Mouse (Mus musculus) kidney, postnatal 0 days (tissue): ENCODE results near the gene Igsf9. TPM values are rescaled to one million over a fixed set of nuclear protein-coding genes. Genes with fewer than 3 reads are reported as not detected.
A peak's percentile ranks its signal among the peaks of the same experiment; 100 is the strongest.

Experiments used
- ATAC-seq: fragments of 200-750 bp; cut with Nextera tagmentation; replicated peaks from 2 replicates; pipeline ENCODE4 v1.8.0; 2017; ENCODE audit warnings: low read depth, moderate number of reproducible peaks, moderate TSS enrichment, moderate library complexity; ENCODE audit not compliant: low FRiP score
- DNase-seq: peaks from one replicate; pipeline ENCODE4 v3.0.0-alpha.2; 2016; ENCODE audit warnings: low spot score
- H3K27ac ChIP-seq: fragments of 300-500 bp; sonication (generic); 2 replicates; pipeline ENCODE4 v1.5.1; 2014; ENCODE audit warnings: mild to moderate bottlenecking
- H3K27me3 ChIP-seq: fragments of 300-500 bp; sonication (generic); 2 replicates; pipeline ENCODE4 v1.6.1; 2014; ENCODE audit warnings: low read length, mixed read lengths; ENCODE audit not compliant: insufficient read depth
- H3K36me3 ChIP-seq: fragments of 300-500 bp; sonication (generic); 2 replicates; pipeline ENCODE4 v1.6.1; 2014; ENCODE audit warnings: low read length, mixed read lengths; ENCODE audit not compliant: insufficient read depth
- H3K4me1 ChIP-seq: fragments of 300-500 bp; sonication (generic); replicated peaks from 2 replicates; pipeline ENCODE4 v1.6.1; 2014; ENCODE audit warnings: antibody characterized with exemption, low read length, mixed read lengths; ENCODE audit not compliant: insufficient read depth
- H3K4me2 ChIP-seq: fragments of 300-500 bp; sonication (generic); 2 replicates; pipeline ENCODE4 v1.6.1; 2014; ENCODE audit warnings: mild to moderate bottlenecking, low read length, moderate library complexity, mixed read lengths
- H3K4me3 ChIP-seq: fragments of 300-500 bp; sonication (generic); replicated peaks from 2 replicates; pipeline ENCODE4 v1.5.1; 2014; ENCODE audit warnings: low read depth, low read length
- H3K9ac ChIP-seq: fragments of 300-500 bp; sonication (generic); 2 replicates; pipeline ENCODE4 v1.6.1; 2014; ENCODE audit warnings: low read depth, low read length
- H3K9me3 ChIP-seq: fragments of 300-500 bp; sonication (generic); replicated peaks from 2 replicates; pipeline ENCODE4 v1.6.1; 2016; ENCODE audit warnings: low read length, inconsistent platforms, mixed read lengths
- CTCF ChIP-seq: IDR thresholded peaks from 2 replicates; pipeline ENCODE4 v1.5.1; 2016; ENCODE audit warnings: antibody characterized with exemption, low read depth, mild to moderate bottlenecking, moderate library complexity
- WGBS: fragments of 180-500 bp; shearing (Covaris S2); extraction: QIAGEN DNeasy Blood & Tissue Kit; methylation state at CpG from one replicate; pipeline ENCODE4 v1.1.7; 2014; 5-methylcytosine and 5-hydroxymethylcytosine counted together
- polyA plus RNA-seq: library from polyadenylated mRNA; unstranded; fragments of >200 nt; fragmentation: Nextera tagmentation; extraction: Ambion mirVana; gene quantifications from 2 replicates; pipeline ENCODE4 v1.2.1, GENCODE M21; 2015

Igsf9 gene
- polyA plus RNA-seq, 1 experiment from 2014 or later, result 12.5 TPM

DNA sequence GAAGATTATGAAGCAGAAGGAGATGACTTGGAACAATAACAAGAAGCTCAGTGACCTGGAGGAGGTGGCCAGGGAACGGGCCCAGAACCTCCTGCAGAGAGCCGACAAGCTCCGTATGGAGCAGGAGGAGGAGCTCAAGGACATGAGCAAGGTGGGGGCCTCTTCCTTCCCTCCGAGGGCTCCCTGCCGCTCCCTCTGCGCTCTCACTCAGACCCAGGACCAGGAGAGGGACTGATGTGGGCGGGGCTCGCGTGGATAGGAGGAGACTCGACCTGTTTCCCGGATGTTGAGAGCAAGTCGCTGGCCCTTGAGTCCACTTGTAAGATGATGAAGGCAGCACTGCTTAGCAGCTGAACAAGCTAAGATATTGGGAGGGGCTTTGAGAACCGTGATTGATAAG, 51.0 kb downstream of the Igsf9 start:
- Histone ChIP-seq H3K4me2 (peak overlapping the region; percentile 49), H3K4me3 (peak overlapping the region; percentile 24; the same call in 1 of the 2 replicates), H3K27me3 (no peaks in the 10 kb centered on the region), H3K9ac (peak overlapping the region; percentile 24; the same call in 1 of the 2 replicates), H3K9me3 (no peaks in the 10 kb centered on the region), H3K27ac (no peak overlapping the region), H3K36me3 (no peaks in the 10 kb centered on the region), H3K4me1 (peaks cover 12% of the 10 kb centered on the region; the same call in 1 of the 2 replicates)
- peak; percentile 84 for DNase-seq
- ATAC-seq, result peak; percentile 49
- WGBS, result 2% methylated on average over 13 of the region's 13 CpGs
- no peak for TF ChIP-seq CTCF

- Histone ChIP-seq H3K36me3 (no peaks in the 10 kb centered on the region), H3K27ac (no peak overlapping the region), H3K9ac (no peak overlapping the region), H3K27me3 (no peaks in the 10 kb centered on the region), H3K9me3 (no peaks in the 10 kb centered on the region), H3K4me1 (peaks cover 12% of the 10 kb centered on the region; the same call in 1 of the 2 replicates), H3K4me3 (no peak overlapping the region), H3K4me2 (no peak overlapping the region)
- no peak for DNase-seq
- ATAC-seq, result no peak
- 85% methylated on average over 16 of the region's 16 CpGs for WGBS
- TF ChIP-seq CTCF, result no peak
Observed at GRCm38 (mm10) chr1:172535116-172535515, 53.5 kb downstream of the Igsf9 start.

- Histone ChIP-seq H3K9ac (no peak overlapping the region), H3K27me3 (no peaks in the 10 kb centered on the region), H3K36me3 (no peaks in the 10 kb centered on the region), H3K4me2 (no peak overlapping the region), H3K9me3 (no peaks in the 10 kb centered on the region), H3K4me1 (no peaks in the 10 kb centered on the region), H3K27ac (no peak overlapping the region), H3K4me3 (no peak overlapping the region)
- DNase-seq, result no peak
- ATAC-seq, result no peak
- TF ChIP-seq CTCF, result no peak
- WGBS, result 65% methylated on average over 6 of the region's 6 CpGs
Observed at GRCm38 (mm10) chr1:172539827-172540226, 58.2 kb downstream of the Igsf9 start.

DNA sequence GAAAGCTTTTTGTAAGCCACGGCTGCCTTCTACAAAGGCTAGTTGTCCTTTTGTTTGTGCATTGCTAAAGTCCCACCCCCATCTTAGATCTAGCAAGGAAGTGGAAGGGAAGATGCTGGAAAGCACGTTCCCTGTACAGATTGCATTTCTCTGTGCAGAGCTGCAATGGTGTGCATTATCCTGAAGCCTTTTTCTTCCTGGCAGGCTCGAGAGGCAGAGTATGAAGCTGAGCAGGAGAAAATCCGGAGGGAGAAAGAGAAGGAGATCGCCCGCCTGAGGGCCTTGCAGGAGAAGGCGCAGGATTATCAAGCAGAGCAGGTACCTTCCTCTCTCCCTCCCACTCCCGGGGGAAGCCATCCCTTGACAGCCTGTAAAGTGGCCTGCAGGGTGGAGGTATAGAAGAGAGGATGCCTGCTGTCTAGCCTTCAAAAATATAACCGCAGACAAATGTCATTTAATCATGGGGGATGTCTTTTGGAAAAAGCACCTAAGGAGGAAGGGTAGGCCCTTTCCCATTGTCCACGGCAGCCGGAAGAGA, 58.8 kb downstream of the Igsf9 start:
- Histone ChIP-seq H3K9me3 (no peaks in the 10 kb centered on the region), H3K27me3 (no peaks in the 10 kb centered on the region), H3K4me3 (no peak overlapping the region), H3K4me1 (no peaks in the 10 kb centered on the region), H3K4me2 (no peak overlapping the region), H3K27ac (no peak overlapping the region), H3K36me3 (no peaks in the 10 kb centered on the region), H3K9ac (no peak overlapping the region)
- no peak for TF ChIP-seq CTCF
- ATAC-seq (no peak), DNase-seq (no peak)
- WGBS, result 64% methylated on average over 11 of the region's 11 CpGs

DNA sequence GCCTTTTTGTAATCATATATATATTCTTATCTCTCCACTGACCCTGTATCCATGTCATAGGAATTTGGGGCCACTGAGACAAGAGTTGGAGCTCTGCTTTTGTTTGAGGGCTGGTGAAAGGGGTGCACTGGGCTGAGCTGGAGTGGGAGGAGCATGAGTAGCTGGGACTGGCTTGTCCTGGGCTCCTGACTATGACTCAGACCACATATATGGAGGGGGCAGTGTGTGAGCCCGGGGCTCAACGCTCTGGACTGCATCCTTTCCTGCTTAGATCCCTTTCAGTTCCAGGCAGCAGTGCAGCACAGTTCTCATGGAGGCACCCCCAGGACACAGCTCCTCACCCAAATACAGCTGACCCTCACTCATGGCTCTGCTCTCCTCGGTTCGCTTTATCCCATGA, 64.5 kb downstream of the Igsf9 start:
- ATAC-seq, result no peak

More for the DNA sequence above, 64.5 kb downstream of the Igsf9 start:
- Histone ChIP-seq H3K27ac (no peak overlapping the region), H3K4me2 (no peak overlapping the region), H3K36me3 (no peaks in the 10 kb centered on the region), H3K9me3 (no peaks in the 10 kb centered on the region), H3K4me1 (peaks cover 17% of the 10 kb centered on the region; the same call in 1 of the 2 replicates), H3K4me3 (no peak overlapping the region), H3K9ac (no peak overlapping the region), H3K27me3 (no peaks in the 10 kb centered on the region)
- TF ChIP-seq CTCF, result no peak
- no peak for DNase-seq
- WGBS, result 80% methylated on average over 4 of the region's 4 CpGs

Other genes with a start within 250 kb of the Igsf9 start
- gene Atp1a4, start 223.4 kb upstream of the Igsf9 start, polyA plus RNA-seq, result not detected in 2 replicates
- 39.0 and 43.0 TPM in 2 replicates for gene Igsf8, start 220.1 kb upstream of the Igsf9 start, polyA plus RNA-seq
- 1.6 and 2.0 TPM in 2 replicates for gene Atp1a2, start 183.7 kb upstream of the Igsf9 start, polyA plus RNA-seq
- gene Kcnj9, start 152.5 kb upstream of the Igsf9 start, polyA plus RNA-seq, result 0.03 and 0.06 TPM in 2 replicates
- 3.3 and 4.2 TPM in 2 replicates for gene Kcnj10, start 140.6 kb upstream of the Igsf9 start, polyA plus RNA-seq
- 5.8 and 6.1 TPM in 2 replicates for gene Pigm, start 105.2 kb upstream of the Igsf9 start, polyA plus RNA-seq
- gene Slamf9, start 6.4 kb upstream of the Igsf9 start, polyA plus RNA-seq, result 1.3 and 2.3 TPM in 2 replicates
- gene Tagln2, start 18.3 kb downstream of the Igsf9 start, polyA plus RNA-seq, result 225 and 250 TPM in 2 replicates
- gene Cfap45, start 39.0 kb downstream of the Igsf9 start, polyA plus RNA-seq, result 1.1 and 1.3 TPM in 2 replicates
- 1.0 and 1.6 TPM in 2 replicates for gene Vsig8, start 74.2 kb downstream of the Igsf9 start, polyA plus RNA-seq
- 0.16 and 0.18 TPM in 2 replicates for gene Slamf8, start 108.8 kb downstream of the Igsf9 start, polyA plus RNA-seq
- gene Fcrl6, start 120.8 kb downstream of the Igsf9 start, polyA plus RNA-seq, result not detected in 2 replicates
- gene Dusp23, start 151.2 kb downstream of the Igsf9 start, polyA plus RNA-seq, result 27.0 and 27.4 TPM in 2 replicates
- 0.08 TPM in 1 of 2 replicates, not detected in the other for gene Crp, start 216.3 kb downstream of the Igsf9 start, polyA plus RNA-seq